Mouse (Mus musculus) limb, embryonic 14.5 days (tissue): ENCODE measurements around the gene Kcnmb2. TPM values are rescaled to one million over a fixed set of nuclear protein-coding genes. Genes with fewer than 3 reads are reported as not detected.

Experiments
- ATAC-seq: fragments of 200-750 bp; cut with Nextera tagmentation; 2 replicates; pipeline ENCODE4 v1.8.0; 2017; ENCODE audit warnings: low read depth, moderate number of reproducible peaks, moderate TSS enrichment; ENCODE audit not compliant: low FRiP score
- DNase-seq: peaks from one replicate; pipeline ENCODE4 v3.0.0-alpha.2; 2015; ENCODE audit warnings: low spot score
- H3K27ac ChIP-seq: fragments of 300-500 bp; sonication (generic); replicated peaks from 2 replicates; pipeline ENCODE4 v1.5.1; 2014; ENCODE audit warnings: low read depth, mild to moderate bottlenecking, low read length, moderate library complexity, mixed read lengths
- H3K27me3 ChIP-seq: fragments of 300-500 bp; sonication (generic); 2 replicates; pipeline ENCODE4 v1.6.1; 2014; ENCODE audit warnings: low read length, mixed read lengths; ENCODE audit not compliant: control insufficient read depth, insufficient read depth
- H3K36me3 ChIP-seq: fragments of 300-500 bp; sonication (generic); 2 replicates; pipeline ENCODE4 v1.6.1; 2014; ENCODE audit warnings: mild to moderate bottlenecking, low read length, moderate library complexity, mixed read lengths; ENCODE audit not compliant: control insufficient read depth, insufficient read depth
- H3K4me1 ChIP-seq: fragments of 300-500 bp; sonication (generic); 2 replicates; pipeline ENCODE4 v1.6.1; 2014; ENCODE audit warnings: antibody characterized with exemption, low read length, mixed read lengths; ENCODE audit not compliant: control insufficient read depth, insufficient read depth
- H3K4me2 ChIP-seq: fragments of 300-500 bp; sonication (generic); replicated peaks from 2 replicates; pipeline ENCODE4 v1.6.1; 2014; ENCODE audit warnings: low read depth, mild to moderate bottlenecking, low read length, moderate library complexity; ENCODE audit not compliant: severe bottlenecking
- H3K4me3 ChIP-seq: fragments of 300-500 bp; sonication (generic); replicated peaks from 2 replicates; pipeline ENCODE4 v1.5.1; 2014; ENCODE audit warnings: low read length
- H3K9ac ChIP-seq: fragments of 300-500 bp; sonication (generic); 2 replicates; pipeline ENCODE4 v1.6.1; 2014; ENCODE audit warnings: mild to moderate bottlenecking, low read depth, low read length, moderate library complexity; ENCODE audit not compliant: severe bottlenecking
- H3K9me3 ChIP-seq: fragments of 300-500 bp; sonication (generic); 2 replicates; pipeline ENCODE4 v1.6.1; 2016; ENCODE audit warnings: low read length; ENCODE audit not compliant: control insufficient read depth
- POLR2A ChIP-seq: fragments of 200-500 bp; IDR thresholded peaks from 2 replicates; pipeline ENCODE4 v1.8.0; 2012; ENCODE audit warnings: inconsistent platforms, mild to moderate bottlenecking, moderate library complexity, borderline replicate concordance; ENCODE audit not compliant: insufficient read depth, insufficient read length; ENCODE audit errors: extremely low read depth
- WGBS: fragments of 180-500 bp; shearing (Covaris S2); extraction: QIAGEN DNeasy Blood & Tissue Kit; methylation state at CpG from one replicate; pipeline ENCODE4 v1.1.7; 2014; 5-methylcytosine and 5-hydroxymethylcytosine counted together
- polyA plus RNA-seq, 2 experiments: library from polyadenylated mRNA; depleted of rRNA in 1 of 2; stranded (reverse) in 1 of 2; unstranded in 1 of 2; fragments of >200 nt; fragmentation: Nextera tagmentation in 1 of 2; extraction: Ambion mirVana in 1 of 2; gene quantifications; 2 replicates each; pipeline versions ENCODE4 v1.2.1 to v1.2.3; 2012 to 2014

Gene Kcnmb2
- polyA plus RNA-seq, 2 experiments: 0.13 to 0.69 TPM

GRCm38 (mm10) chr3:32121731-32122130, 219.4 kb downstream of the Kcnmb2 start:
- DNase-seq: no peak
- no peaks in the 10 kb centered on the region for H3K4me1 ChIP-seq
- H3K9ac ChIP-seq: no peak overlapping the region
- no peak for ATAC-seq
- H3K27me3 ChIP-seq: no peaks in the 10 kb centered on the region
- H3K27ac ChIP-seq: no peak overlapping the region
- no peak for TF ChIP-seq POLR2A
- no peaks in the 10 kb centered on the region for H3K36me3 ChIP-seq
- WGBS: 26% methylated on average over 3 of the region's 3 CpGs
- H3K4me2 ChIP-seq: no peak overlapping the region
- no peaks in the 10 kb centered on the region for H3K9me3 ChIP-seq
- H3K4me3 ChIP-seq: no peak overlapping the region

- Histone ChIP-seq H3K27ac (no peak overlapping the region), H3K36me3 (no peaks in the 10 kb centered on the region), H3K9ac (no peak overlapping the region), H3K27me3 (no peaks in the 10 kb centered on the region), H3K9me3 (no peaks in the 10 kb centered on the region), H3K4me3 (no peak overlapping the region), H3K4me2 (no peak overlapping the region), H3K4me1 (no peaks in the 10 kb centered on the region)
- TF ChIP-seq POLR2A: no peak
- 28% methylated on average over 4 of the region's 4 CpGs for WGBS
- DNase-seq (no peak), ATAC-seq (no peak)
These were observed 223.1 kb downstream of the Kcnmb2 start for GRCm38 (mm10) chr3:32125431-32125830.

GRCm38 (mm10) chr3:32128391-32128790, 226.1 kb downstream of the Kcnmb2 start:
- WGBS: 8% methylated on average over 5 of the region's 5 CpGs
- Histone ChIP-seq H3K9ac (no peak overlapping the region), H3K4me3 (no peak overlapping the region), H3K9me3 (no peaks in the 10 kb centered on the region), H3K4me2 (no peak overlapping the region), H3K27ac (no peak overlapping the region), H3K4me1 (no peaks in the 10 kb centered on the region), H3K27me3 (no peaks in the 10 kb centered on the region), H3K36me3 (no peaks in the 10 kb centered on the region)
- ATAC-seq (no peak), DNase-seq (no peak)
- no peak for TF ChIP-seq POLR2A

- ATAC-seq (no peak), DNase-seq (no peak)
- Histone ChIP-seq H3K27me3 (no peaks in the 10 kb centered on the region), H3K9me3 (no peaks in the 10 kb centered on the region), H3K27ac (no peak overlapping the region), H3K9ac (no peak overlapping the region), H3K4me2 (no peak overlapping the region), H3K4me1 (no peaks in the 10 kb centered on the region), H3K4me3 (no peak overlapping the region), H3K36me3 (no peaks in the 10 kb centered on the region)
- TF ChIP-seq POLR2A: no peak
- 33% methylated on average over 1 of the region's 1 CpGs for WGBS
These were observed 228.4 kb downstream of the Kcnmb2 start for GRCm38 (mm10) chr3:32130696-32131095.

GRCm38 (mm10) chr3:32132395-32133004, 230.2 kb downstream of the Kcnmb2 start:
- Histone ChIP-seq H3K4me1 (no peaks in the 10 kb centered on the region), H3K4me2 (no peak overlapping the region), H3K27me3 (no peaks in the 10 kb centered on the region), H3K4me3 (no peak overlapping the region), H3K27ac (no peak overlapping the region), H3K9me3 (no peaks in the 10 kb centered on the region), H3K36me3 (no peaks in the 10 kb centered on the region), H3K9ac (no peak overlapping the region)
- DNase-seq (no peak), ATAC-seq (no peak)
- WGBS: 66% methylated on average over 3 of the region's 3 CpGs
- no peak for TF ChIP-seq POLR2A

- 85% methylated on average over 5 of the region's 5 CpGs for WGBS
- DNase-seq: no peak
- Histone ChIP-seq H3K4me2 (no peak overlapping the region), H3K9ac (no peak overlapping the region), H3K36me3 (no peaks in the 10 kb centered on the region), H3K4me1 (no peaks in the 10 kb centered on the region), H3K27me3 (no peaks in the 10 kb centered on the region), H3K27ac (no peak overlapping the region), H3K4me3 (no peak overlapping the region), H3K9me3 (no peaks in the 10 kb centered on the region)
- no peak for ATAC-seq
- no peak for TF ChIP-seq POLR2A
These were observed 241.9 kb downstream of the Kcnmb2 start for GRCm38 (mm10) chr3:32144194-32144593.
